Mouse (Mus musculus) left cerebral cortex, postnatal 10 days (tissue): Measurements from ENCODE around the gene Samd4. TPM values are rescaled to one million over a fixed set of nuclear protein-coding genes. Genes with fewer than 3 reads are reported as not detected.

Experiments
- DNase-seq, 2 experiments: peaks; one replicate each; pipeline ENCODE4 v3.0.0; 2021 to 2022; ENCODE audit warnings: low spot score in 2 of 2, mixed read lengths in 1 of 2; ENCODE audit errors: extremely low spot score in 1 of 2
- intact Hi-C: fragments of 180-260 bp; cut with DNase I; formaldehyde crosslinking; loops from one replicate; pipeline ENCODE4 v1.15.1; 2025
- total RNA-seq, 2 experiments: library from RNA; stranded (reverse); gene quantifications; 2 replicates each; pipeline ENCODE4 v1.2.3; 2021

Samd4 gene
- total RNA-seq = 10 to 100 TPM; 20.5 to 22.8 TPM

GRCm38 (mm10) chr14:46882431-46883067, at the start of gene Samd4:
Gene Samd4 (plus strand): TSS chr14:46882854.
- intact Hi-C loops = loop anchor here (5.0 kb wide), 1 partner anchor 120 kb away; no protein-coding TSS in a partner anchor
- DNase-seq = peak; percentile 54 to 86

- no peak for DNase-seq
- intact Hi-C loops = no loop called here
Observed at GRCm38 (mm10) chr14:46839326-46839725, 43.3 kb upstream of the Samd4 start.

GRCm38 (mm10) chr14:46845706-46846105, 36.9 kb upstream of the Samd4 start:
- DNase-seq = no peak
- intact Hi-C loops = no loop called here

GRCm38 (mm10) chr14:46848063-46848590, 34.5 kb upstream of the Samd4 start:
- intact Hi-C loops = no loop called here
- DNase-seq = no peak

- intact Hi-C loops = no loop called here
- no peak for DNase-seq
Observed at GRCm38 (mm10) chr14:46848736-46849135, 33.9 kb upstream of the Samd4 start.

- intact Hi-C loops = no loop called here
- DNase-seq = no peak
Observed at GRCm38 (mm10) chr14:46849769-46850168, 32.9 kb upstream of the Samd4 start.

- no peak for DNase-seq
- intact Hi-C loops = no loop called here
Observed at GRCm38 (mm10) chr14:46853677-46854076, 29.0 kb upstream of the Samd4 start.

GRCm38 (mm10) chr14:46862922-46863321, 19.7 kb upstream of the Samd4 start:
- intact Hi-C loops = no loop called here
- DNase-seq = no peak

- peak in 1 of 2 experiments; percentile 61 for DNase-seq
- intact Hi-C loops = loop anchor here (5.0 kb wide), 1 partner anchor 121 kb away; no protein-coding TSS in a partner anchor
Observed at GRCm38 (mm10) chr14:46880935-46881334, 1.7 kb upstream of the Samd4 start.

- peak in 1 of 2 experiments; percentile 57 for DNase-seq
Observed at GRCm38 (mm10) chr14:46881581-46882430, 848 bp upstream of the Samd4 start.

GRCm38 (mm10) chr14:46883068-46883870, 615 bp downstream of the Samd4 start:
- intact Hi-C loops = loop anchor here (5.0 kb wide), 1 partner anchor 119 kb away; no protein-coding TSS in a partner anchor
- peak; percentile 60 to 81 for DNase-seq

More at GRCm38 (mm10) chr14:46881581-46882430, 848 bp upstream of the Samd4 start:
- intact Hi-C loops = loop anchor here (5.0 kb wide), 1 partner anchor 120 kb away; no protein-coding TSS in a partner anchor

- peak in 1 of 2 experiments; percentile 73 for DNase-seq
- intact Hi-C loops = loop anchor here (2.0 to 5.0 kb wide), 2 partner anchors 118 to 203 kb away; no protein-coding TSS in a partner anchor
Observed at GRCm38 (mm10) chr14:46883871-46884441, 1.3 kb downstream of the Samd4 start.

- intact Hi-C loops = loop anchor here (2.0 to 5.0 kb wide), 2 partner anchors 117 to 202 kb away; no protein-coding TSS in a partner anchor
Observed at GRCm38 (mm10) chr14:46884701-46885428, 2.2 kb downstream of the Samd4 start.

GRCm38 (mm10) chr14:46885429-46885755, 2.7 kb downstream of the Samd4 start:
- no peak for DNase-seq

More at GRCm38 (mm10) chr14:46884701-46885428, 2.2 kb downstream of the Samd4 start:
- DNase-seq = peak; percentile 36 to 74

GRCm38 (mm10) chr14:46885891-46886301, 3.2 kb downstream of the Samd4 start:
- DNase-seq = peak in 1 of 2 experiments; percentile 35
- intact Hi-C loops = loop anchor here (2.0 kb wide), 1 partner anchor 201 kb away; no protein-coding TSS in a partner anchor

More at GRCm38 (mm10) chr14:46885429-46885755, 2.7 kb downstream of the Samd4 start:
- intact Hi-C loops = loop anchor here (2.0 kb wide), 1 partner anchor 201 kb away; no protein-coding TSS in a partner anchor

- DNase-seq = no peak
- intact Hi-C loops = no loop called here
Observed at GRCm38 (mm10) chr14:46889096-46889495, 6.4 kb downstream of the Samd4 start.

GRCm38 (mm10) chr14:46893961-46894360, 11.3 kb downstream of the Samd4 start:
- DNase-seq = no peak
- intact Hi-C loops = no loop called here
